Mouse (Mus musculus): ENCODE data around the gene Farp1.
A peak's percentile ranks its signal among the peaks of the same experiment; 100 is the strongest.
"Not testable (repeated sequence)": the region's sequence is repeated elsewhere in the genome, so short reads cannot be mapped to it uniquely, and the experiment has no call there.

DNA sequence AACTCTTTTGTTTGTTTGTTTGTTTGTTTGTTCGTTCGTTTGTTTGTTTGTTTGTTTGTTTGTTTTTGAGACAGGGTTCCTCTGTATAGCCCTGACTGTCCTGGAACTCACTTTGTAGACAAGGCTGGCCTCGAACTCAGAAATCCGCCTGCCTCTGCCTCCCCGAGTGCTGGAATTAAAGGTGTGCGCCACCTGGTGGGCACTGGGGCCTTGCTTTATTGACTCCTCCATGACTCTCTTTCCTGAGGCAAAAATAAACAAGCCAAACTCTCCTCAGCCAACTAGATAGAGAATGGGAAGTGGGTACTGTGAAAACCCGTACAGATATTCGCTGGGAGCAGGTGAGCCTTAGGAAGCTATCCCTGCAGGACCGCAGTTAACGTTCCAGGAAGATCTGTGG is 154.8 kb downstream of the Farp1 start:
- TF ChIP-seq CTCF (conservative IDR thresholded peaks at IDR 0.05; ENCODE audit: insufficient read depth, insufficient read length, low read depth, low read length): peak; percentile 35
- TF ChIP-seq POLR2A (IDR thresholded peaks at IDR 0.05; ENCODE audit: low read depth, low read length): not testable (repeated sequence)
